Mouse (Mus musculus): Measurements from ENCODE around the gene Esr1.

GRCm38 (mm10) chr10:4625300-4625699 is 13.9 kb downstream of the Esr1 start:
- no peak for TF ChIP-seq CTCF (IDR thresholded peaks at IDR 0.05; ENCODE audit: low read depth, low read length)
- no peak for TF ChIP-seq POLR2A (IDR thresholded peaks at IDR 0.05; ENCODE audit: extremely low read depth, insufficient read depth, low read length)
